Mouse (Mus musculus) heart, adult 18-20 months (tissue): ENCODE data around the gene Ccdc43. TPM values are rescaled to one million over a fixed set of nuclear protein-coding genes. Genes with fewer than 3 reads are reported as not detected.

Experiments
- DNase-seq, 2 experiments: peaks; one replicate each; pipeline ENCODE4 v3.0.0; 2021 to 2022; ENCODE audit warnings: mixed read lengths in 1 of 2
- microRNA-seq, 2 experiments: library from miRNA; unstranded; fragments of <30 nt; microRNA quantifications; one replicate each; pipeline ENCODE4 v1.2.0; 2022
- total RNA-seq, 2 experiments: library from RNA; stranded (reverse); gene quantifications; 2 replicates each; pipeline ENCODE4 v1.2.3; 2021

Gene Ccdc43
- total RNA-seq, 2 experiments from 2014 or later, result 20.4 to 29.6 TPM

GRCm38 (mm10) chr11:102665637-102666435 is 31.7 kb downstream of the Ccdc43 start:
- no peak for DNase-seq

- DNase-seq, result no peak
Observed at GRCm38 (mm10) chr11:102665151-102665550, 32.4 kb downstream of the Ccdc43 start.

- DNase-seq, result no peak
Observed at GRCm38 (mm10) chr11:102663416-102663815, 34.2 kb downstream of the Ccdc43 start, which contains the start of gene Meioc. Meioc (plus strand) TSS chr11:102663716.

- DNase-seq, result no peak
Observed at GRCm38 (mm10) chr11:102656931-102657330, 40.7 kb downstream of the Ccdc43 start.

GRCm38 (mm10) chr11:102656326-102656926 is 41.2 kb downstream of the Ccdc43 start:
- DNase-seq, result no peak

GRCm38 (mm10) chr11:102655888-102656287 is 41.7 kb downstream of the Ccdc43 start:
- no peak for DNase-seq

- DNase-seq, result no peak
Observed at GRCm38 (mm10) chr11:102652844-102653243, 44.7 kb downstream of the Ccdc43 start.

- peak; percentile 38 to 87 for DNase-seq
Observed at GRCm38 (mm10) chr11:102651381-102651780, 46.2 kb downstream of the Ccdc43 start.

- no peak for DNase-seq
Observed at GRCm38 (mm10) chr11:102647885-102648284, 49.7 kb downstream of the Ccdc43 start.

- DNase-seq, result no peak
Observed at GRCm38 (mm10) chr11:102646226-102646625, 51.4 kb downstream of the Ccdc43 start.

GRCm38 (mm10) chr11:102643891-102644382 is 53.6 kb downstream of the Ccdc43 start:
- DNase-seq, result peak; percentile 65 to 69

- DNase-seq, result peak; percentile 11 to 15
Observed at GRCm38 (mm10) chr11:102636887-102637286, 60.7 kb downstream of the Ccdc43 start.

Small RNAs within 50 kb of the gene (microRNA-seq; reads per million reads assigned to microRNA genes)
- 0 reads per million in 2 experiments for gene Gm22920

Other genes with a start within 250 kb of the Ccdc43 start
- 1 to 10 TPM; 4.1 to 4.4 TPM for gene Itga2b, start 227.7 kb downstream of the Ccdc43 start, total RNA-seq
- 10 to 100 TPM; 17.3 to 18.6 TPM for gene Gpatch8, start 141.4 kb downstream of the Ccdc43 start, total RNA-seq
- gene Gm11627, start 118.3 kb downstream of the Ccdc43 start, total RNA-seq, result 1 to 10 TPM; 1.1 to 1.2 TPM
- 1 to 10 TPM; 2.0 to 2.2 TPM for gene Fzd2, start 93.4 kb downstream of the Ccdc43 start, total RNA-seq
- gene Meioc, start 34.1 kb downstream of the Ccdc43 start, total RNA-seq, result not detected
- 1 to 10 TPM; 6.6 to 7.5 TPM for gene Adam11, start 63.7 kb upstream of the Ccdc43 start, total RNA-seq
- gene Gjc1, start 121.9 kb upstream of the Ccdc43 start, total RNA-seq, result 10 to 100 TPM; 17.2 to 18.2 TPM
- gene Higd1b, start 138.1 kb upstream of the Ccdc43 start, total RNA-seq, result 10 to 100 TPM; 10.6 to 15.7 TPM
- 10 to 100 TPM; 34.1 to 42.6 TPM for gene Eftud2, start 183.2 kb upstream of the Ccdc43 start, total RNA-seq
- gene Ccdc103, start 183.4 kb upstream of the Ccdc43 start, total RNA-seq, result not detected
- not detected for gene Fam187a, start 187.4 kb upstream of the Ccdc43 start, total RNA-seq
- gene Gfap, start 203.1 kb upstream of the Ccdc43 start, total RNA-seq, result under 1 TPM; 0.10 to 0.15 TPM
- under 1 TPM in 1 of 2 experiments, not detected in 1; 0.25 TPM for gene Kif18b, start 227.3 kb upstream of the Ccdc43 start, total RNA-seq
- not detected for gene C1ql1, start 248.9 kb upstream of the Ccdc43 start, total RNA-seq